Mouse (Mus musculus): ENCODE data around the gene Arid5a. TPM values are rescaled to one million over a fixed set of nuclear protein-coding genes. Genes with fewer than 3 reads are reported as not detected.

Gene Arid5a
- total RNA-seq, 1 experiment from 2014 or later, result 23.1 TPM

DNA sequence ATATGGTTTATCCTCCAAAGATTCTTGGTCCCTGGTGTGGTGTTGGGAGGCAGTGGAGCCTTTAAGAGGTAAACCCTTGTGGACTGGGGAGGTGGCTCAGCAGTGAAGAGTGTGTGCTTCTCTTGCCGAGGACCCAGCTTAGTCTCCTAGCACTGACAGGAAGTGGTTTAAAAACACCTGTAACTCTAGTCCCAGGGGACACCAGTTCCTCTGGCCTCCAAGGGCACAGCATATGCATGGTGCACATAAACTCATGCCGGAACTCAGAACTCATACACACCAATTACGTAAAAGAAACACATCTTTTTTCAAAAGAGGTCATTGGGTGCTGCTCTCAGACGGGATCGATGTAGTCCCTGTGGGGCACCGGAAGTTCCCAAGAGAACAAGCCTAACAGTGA is 25.7 kb upstream of the Arid5a start:
- ATAC-seq (replicated peaks; ENCODE audit: low read depth, poor library complexity, severe bottlenecking), result no peak

DNA sequence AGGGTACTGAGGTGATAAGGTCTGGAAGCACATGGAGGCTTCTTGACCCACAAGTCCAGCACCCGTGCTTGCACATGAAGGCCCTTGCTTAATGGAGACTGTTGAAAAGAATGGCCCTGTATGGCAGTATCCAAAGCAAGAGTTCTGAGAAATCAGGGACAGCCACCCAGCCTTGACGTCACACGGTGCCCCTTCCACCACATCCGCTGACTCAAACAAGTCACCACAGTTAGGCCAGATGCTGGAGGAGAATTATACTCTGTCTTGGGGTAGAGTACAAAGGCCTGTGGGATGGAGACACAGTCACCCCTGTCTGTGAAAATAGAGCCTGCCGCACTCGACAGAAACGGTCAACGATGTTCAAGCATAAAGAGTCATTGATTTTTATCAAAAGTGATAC is 14.1 kb upstream of the Arid5a start:
- no peak for ATAC-seq (replicated peaks; ENCODE audit: low read depth, poor library complexity, severe bottlenecking)

DNA sequence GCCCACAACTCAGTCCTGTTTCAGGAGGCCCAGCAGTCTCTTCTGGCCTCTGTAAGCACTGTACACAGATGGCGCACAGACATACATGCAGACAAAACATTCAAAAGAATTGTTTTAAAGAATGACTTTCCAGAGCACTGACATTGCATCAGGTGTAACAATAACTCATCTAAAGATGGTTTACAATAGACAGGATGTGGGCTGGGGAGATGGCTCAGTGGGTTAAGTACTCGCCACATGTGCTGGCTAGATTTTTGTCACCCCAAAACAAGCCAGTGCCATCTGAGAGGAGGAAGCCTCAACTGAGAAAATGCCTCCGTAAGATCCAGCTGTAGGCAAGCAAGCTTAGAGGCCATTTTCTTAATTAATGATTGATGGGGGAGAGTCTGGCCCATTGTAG is 13.1 kb upstream of the Arid5a start:
- ATAC-seq (replicated peaks; ENCODE audit: low read depth, poor library complexity, severe bottlenecking), result no peak

- peak; percentile 74 for ATAC-seq (replicated peaks; ENCODE audit: low read depth, poor library complexity, severe bottlenecking)
These were observed 10.9 kb upstream of the Arid5a start for GRCm38 (mm10) chr1:36296466-36297149.

DNA sequence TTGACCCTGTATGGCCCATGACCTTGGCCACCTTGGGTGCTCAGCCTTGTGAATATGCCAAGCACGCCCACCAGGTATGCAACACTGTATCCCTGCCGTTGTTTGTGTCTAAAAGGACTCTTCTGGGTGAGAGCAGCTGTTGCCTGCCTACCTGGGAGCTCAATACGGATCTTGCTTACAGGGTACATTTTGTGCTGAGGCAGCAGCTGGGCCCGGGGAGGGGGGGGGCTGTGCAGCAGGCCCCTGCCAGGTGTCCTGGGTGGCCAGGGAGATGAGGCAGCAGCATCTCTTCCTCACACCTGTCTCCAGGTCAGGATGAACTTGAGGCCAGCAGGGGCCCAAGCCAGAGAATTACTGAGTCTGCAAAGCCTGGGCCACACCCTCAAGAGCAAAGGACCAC is 9.4 kb upstream of the Arid5a start:
- ATAC-seq (replicated peaks; ENCODE audit: low read depth, poor library complexity, severe bottlenecking), result no peak

GRCm38 (mm10) chr1:36299126-36299525 is 8.4 kb upstream of the Arid5a start:
- ATAC-seq (replicated peaks; ENCODE audit: low read depth, poor library complexity, severe bottlenecking), result no peak

DNA sequence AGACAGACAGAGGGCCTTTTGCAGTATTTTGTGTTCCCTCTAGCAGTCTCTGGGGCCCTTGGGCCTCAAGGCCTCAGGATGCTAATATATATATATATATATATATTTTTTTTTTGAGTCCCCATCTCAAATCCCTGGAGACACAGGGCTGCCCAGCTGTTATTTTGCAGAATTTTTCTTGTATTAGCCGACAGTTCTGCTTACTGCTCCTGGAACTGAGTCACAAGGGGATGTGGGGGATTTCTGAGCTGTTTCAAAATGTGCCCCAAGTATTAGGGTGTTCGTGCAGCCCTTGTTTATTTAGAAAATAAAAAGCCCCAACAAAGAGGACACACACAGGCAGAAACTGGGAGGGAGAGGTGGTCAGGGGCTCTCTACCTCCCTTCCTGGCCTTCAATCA is 7.9 kb upstream of the Arid5a start:
- no peak for ATAC-seq (replicated peaks; ENCODE audit: low read depth, poor library complexity, severe bottlenecking)

- no peak for ATAC-seq (replicated peaks; ENCODE audit: low read depth, poor library complexity, severe bottlenecking)
These were observed 7.0 kb upstream of the Arid5a start for GRCm38 (mm10) chr1:36300486-36300885.

DNA sequence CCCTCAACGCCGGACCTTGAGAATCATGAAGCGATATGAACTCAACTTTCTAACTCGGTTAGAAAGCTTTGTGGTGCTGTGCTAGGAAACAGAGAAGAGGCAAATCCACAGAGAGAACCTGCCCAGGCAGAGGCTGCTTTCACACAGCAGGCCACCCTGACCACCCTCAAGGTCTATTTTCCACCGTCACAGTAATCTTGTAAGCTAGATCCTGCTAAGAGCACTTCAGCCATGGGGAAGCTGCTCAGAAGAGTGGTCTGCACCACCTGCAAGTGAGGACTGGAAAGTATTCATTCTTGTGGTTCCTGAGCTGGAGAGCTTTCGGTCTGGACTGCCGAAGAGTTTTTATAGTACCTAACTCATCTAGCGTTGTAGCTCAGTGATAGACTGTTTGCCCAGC is 5.3 kb upstream of the Arid5a start:
- ATAC-seq (replicated peaks; ENCODE audit: low read depth, poor library complexity, severe bottlenecking), result no peak

DNA sequence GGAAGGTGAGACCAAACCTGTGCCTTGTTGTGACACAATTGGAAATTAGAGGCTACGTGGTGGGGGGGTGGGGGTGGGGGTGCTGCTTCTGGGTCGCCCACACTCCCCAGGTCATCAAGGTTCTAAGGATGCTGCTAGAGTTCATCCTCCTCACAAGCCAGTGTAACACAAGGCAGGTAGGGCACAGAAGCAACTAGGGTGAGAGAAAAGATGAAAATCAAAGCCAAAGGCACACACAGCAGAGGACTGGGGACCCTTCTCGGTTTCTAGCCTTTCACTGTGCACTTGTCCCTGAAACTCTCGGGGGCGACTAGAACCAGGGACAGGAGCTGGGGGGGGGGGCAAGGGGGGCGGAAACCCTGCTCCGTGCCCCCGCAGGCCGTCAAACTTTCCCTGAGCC is 4.6 kb upstream of the Arid5a start:
- no peak for ATAC-seq (replicated peaks; ENCODE audit: low read depth, poor library complexity, severe bottlenecking)

DNA sequence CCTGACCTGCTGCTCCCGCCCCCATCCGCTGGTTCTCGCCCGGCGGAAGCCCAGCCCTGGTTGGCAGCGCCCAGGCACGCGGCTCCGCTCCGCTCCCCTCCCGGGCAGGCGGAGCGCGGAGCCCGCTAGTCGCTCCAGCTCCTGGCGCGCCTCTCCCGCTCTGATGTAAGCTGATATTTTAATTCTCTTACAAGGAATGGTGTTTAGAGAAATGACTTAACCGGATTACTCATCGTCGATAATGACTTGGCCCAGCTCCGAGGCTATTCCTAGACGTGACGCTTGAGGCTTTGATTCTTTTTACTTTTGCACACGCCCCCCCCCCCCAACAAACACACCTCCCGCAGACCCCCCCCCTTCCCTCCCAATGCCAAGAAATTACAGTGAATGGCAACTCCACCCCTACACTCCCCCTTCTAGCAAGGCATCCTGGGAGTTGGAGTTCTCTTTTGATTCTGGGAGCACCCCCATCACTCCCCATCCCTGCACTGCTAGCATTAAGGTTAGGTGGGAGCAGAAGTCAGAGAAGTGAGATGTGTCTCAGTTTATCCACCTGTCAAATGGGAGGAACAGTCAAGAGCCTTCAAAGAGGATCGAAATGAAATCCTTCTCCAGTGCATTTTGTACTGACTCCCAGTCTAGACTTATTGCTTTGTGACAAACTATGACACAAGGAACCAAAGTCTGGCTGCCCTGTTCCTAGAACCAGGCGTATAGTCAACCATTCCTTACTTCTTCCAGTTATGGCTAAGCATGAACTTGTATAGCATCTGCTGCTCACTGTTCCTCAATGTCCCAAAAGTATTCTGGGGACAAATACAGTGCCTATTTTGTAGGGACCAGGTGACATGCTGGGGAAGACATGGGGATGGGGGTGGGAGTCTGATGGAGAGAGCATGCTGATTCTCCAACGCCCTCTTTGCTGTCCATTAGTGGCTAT is 3.9 kb upstream of the Arid5a start:
- ATAC-seq (replicated peaks; ENCODE audit: low read depth, poor library complexity, severe bottlenecking), result no peak

DNA sequence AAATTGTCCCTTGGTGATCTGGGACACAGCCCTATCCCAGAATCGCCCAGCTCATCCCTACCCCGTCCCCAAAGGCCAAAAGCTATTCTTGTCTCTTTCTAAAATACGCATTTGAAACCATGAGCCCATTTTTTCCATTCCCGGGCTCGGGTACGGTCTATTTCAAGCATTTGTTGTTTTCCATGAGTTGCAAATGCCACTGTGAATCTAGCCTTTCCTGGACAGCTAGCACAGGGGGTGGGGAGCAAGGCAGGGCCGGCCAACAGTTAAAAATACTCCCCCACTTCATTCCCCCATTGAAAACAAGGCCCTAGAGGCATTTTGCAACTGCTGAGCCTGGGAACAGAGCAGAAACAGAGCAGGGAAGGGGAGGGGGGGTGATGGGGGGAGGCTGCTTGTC is 2.8 kb upstream of the Arid5a start:
- no peak for ATAC-seq (replicated peaks; ENCODE audit: low read depth, poor library complexity, severe bottlenecking)

DNA sequence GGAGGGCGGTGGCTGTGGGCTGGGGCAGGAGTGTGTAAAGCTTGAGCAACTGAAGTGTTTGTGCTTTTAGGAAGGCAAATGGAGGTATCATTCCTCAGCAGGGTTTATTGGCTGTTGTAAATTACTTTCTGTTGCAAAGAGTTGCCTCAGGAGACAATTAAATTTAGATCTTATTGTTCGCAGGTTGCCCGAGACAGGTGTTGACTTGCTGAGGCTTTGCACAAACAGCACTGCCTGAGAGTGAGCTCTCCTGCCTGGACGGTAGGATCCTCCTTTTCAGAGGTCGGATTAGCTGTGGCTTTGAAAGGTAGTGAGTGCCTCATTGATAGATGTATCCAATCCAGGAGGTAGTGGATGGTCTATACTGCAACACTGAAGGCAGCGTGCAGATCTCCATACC is 1.4 kb upstream of the Arid5a start:
- no peak for ATAC-seq (replicated peaks; ENCODE audit: low read depth, poor library complexity, severe bottlenecking)

DNA sequence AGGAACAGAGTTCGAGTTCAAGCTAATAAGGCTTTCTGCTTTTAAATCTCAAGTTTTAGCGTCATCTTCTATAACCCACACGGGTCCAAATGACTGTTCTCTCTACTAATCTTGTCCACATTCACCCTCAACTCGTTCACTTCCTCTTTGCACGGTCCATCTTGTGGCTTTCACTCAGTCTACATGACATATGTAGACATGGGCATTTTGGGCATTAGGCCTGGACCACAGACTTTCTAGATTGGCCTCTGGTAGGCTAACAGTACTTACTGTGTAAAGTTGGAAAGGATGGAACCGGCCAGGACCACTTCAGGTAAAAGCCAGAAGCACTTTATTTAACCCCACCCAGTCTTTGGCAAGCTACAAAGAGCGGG is 425 bp upstream of the Arid5a start:
- ATAC-seq (replicated peaks; ENCODE audit: low read depth, poor library complexity, severe bottlenecking), result peak; percentile 9; the same call in 1 of the 2 replicates

- ATAC-seq (replicated peaks; ENCODE audit: low read depth, poor library complexity, severe bottlenecking), result 0 out of 2 replicates have a peak, but pooled peaks have one; percentile 0
These were observed 943 bp downstream of the Arid5a start for GRCm38 (mm10) chr1:36308451-36308901.

DNA sequence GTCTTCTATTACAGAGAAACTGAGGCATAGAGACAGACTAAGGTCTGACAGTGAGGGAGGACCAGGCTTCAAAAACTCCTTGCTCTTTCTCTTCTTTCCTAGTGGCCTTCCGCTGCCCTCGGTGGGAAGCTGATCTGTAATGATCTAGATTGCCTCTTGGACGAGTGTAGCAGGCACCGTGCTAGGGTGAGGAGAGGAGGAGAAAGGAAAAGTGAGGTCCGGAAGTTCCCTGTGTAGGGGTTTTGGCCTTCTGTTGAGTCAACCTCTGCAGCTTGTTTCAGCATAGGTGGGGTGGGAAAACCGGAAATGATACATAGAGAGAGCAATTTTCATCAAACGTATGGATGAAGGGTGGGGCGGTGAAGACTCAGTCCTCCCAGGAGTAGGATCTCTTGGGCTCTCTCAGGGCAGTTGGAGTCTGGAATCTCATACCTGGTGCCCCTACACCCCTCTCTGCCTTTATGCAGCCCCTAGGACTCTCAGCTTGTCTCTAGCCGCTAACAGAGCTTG is 1.5 kb downstream of the Arid5a start:
- no peak for ATAC-seq (replicated peaks; ENCODE audit: low read depth, poor library complexity, severe bottlenecking)

- ATAC-seq (replicated peaks; ENCODE audit: low read depth, poor library complexity, severe bottlenecking), result peak; percentile 51
These were observed 2.0 kb downstream of the Arid5a start for GRCm38 (mm10) chr1:36309498-36309901.

DNA sequence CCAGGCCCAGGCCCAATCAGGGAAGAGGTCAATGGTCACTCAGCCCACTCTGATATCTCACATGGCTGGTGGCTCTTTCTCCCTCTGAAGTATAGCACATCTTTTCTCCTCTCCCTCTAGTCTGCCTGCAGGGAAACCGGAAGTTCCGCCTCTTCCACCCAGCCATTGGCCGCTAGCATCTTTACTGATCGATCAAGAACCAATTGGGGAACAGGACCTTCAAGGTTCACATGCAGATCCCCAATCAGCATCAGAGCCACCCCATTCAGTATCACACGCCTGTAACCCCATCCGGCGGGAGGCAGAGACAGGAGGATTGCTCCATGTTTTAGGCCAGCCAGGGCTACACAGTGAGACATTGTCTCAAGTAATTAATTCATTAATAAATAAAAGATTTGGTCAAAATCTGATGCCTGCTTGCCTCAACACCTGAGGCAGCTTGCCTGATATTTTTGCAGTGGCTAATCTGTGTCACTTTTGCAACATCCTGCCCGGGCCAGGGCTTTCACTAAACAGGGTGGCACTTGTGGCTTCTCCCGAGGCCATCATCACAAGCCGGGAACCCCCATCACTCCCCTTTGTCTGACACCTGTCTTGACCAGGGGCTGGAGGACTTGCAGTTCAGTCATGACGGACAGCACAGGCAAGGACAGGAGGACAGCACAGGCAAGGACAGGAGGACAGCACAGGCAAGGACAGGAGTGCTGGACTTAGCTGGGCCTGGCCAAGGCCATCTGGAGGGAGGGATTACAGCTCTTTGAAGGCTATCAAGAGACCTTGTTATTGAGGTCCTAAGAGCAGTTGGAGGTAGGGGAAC is 7.6 kb downstream of the Arid5a start:
- ATAC-seq (replicated peaks; ENCODE audit: low read depth, poor library complexity, severe bottlenecking), result peak; percentile 20; the same call in 1 of the 2 replicates

DNA sequence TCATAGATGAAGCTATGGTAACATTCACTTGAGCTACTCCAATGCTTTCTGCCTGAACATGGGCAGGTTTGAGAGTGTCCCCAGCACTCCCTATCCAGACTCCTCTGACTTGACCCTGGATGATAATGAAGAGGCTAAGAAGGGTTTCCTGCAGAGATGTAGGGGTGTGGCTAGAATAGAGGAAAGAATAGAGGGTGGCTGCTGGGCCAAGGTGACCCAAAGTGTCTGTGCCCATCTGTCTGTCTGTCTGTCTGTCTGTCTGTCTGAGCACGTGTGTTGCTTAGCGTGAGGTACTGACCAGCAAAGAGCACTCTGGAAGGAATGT is 8.2 kb downstream of the Arid5a start:
- ATAC-seq (replicated peaks; ENCODE audit: low read depth, poor library complexity, severe bottlenecking), result no peak

DNA sequence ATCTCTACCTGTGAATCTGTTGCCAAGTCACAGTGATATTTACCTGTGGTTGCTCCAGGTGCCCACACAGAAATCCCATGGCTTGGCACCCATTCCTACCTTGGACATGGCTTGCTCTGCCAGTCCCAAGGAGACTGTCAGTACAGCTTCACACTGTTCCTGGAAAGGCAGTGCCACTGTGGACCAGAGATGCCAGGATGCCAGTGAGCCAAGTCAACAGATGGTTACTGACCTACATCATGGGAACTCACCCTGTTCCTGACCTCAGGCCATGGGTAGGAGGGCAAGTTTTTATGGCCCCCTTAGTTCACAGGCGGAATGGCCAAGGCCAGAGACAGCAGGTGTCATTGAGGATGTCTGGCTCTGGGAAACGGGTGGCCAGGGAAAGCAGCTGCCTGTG is 13.6 kb downstream of the Arid5a start:
- no peak for ATAC-seq (replicated peaks; ENCODE audit: low read depth, poor library complexity, severe bottlenecking)
